Mouse (Mus musculus): ENCODE data around the gene Thbs1.

DNA sequence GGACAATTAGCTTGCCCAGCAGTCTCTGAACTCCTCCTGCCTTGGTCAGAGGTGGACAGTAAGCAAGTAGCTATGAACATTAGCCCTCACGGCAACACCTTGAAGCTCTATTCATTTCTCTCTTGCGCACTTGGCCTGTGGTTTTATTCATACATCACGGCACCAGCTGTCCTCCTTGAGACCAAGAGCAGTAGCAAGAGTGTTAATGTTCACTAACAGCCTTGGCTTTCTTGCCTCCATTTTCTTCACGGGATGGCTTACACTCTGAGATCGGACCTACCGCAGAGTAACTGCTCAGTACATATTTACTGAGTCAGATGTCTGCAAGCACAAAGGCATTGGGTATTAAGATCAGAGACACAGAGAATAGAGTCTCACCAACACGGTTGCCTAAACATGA is 12.8 kb downstream of the Thbs1 start:
- TF ChIP-seq POLR2A (IDR thresholded peaks at IDR 0.05; ENCODE audit: borderline replicate concordance, insufficient read depth, low read length) (no peak), CTCF (IDR thresholded peaks at IDR 0.05; ENCODE audit: borderline replicate concordance, insufficient read depth, low read depth, low read length) (no peak)

Data from cerebellum, adult 2 months (tissue).